Mouse (Mus musculus) limb, embryonic 11.5 days (tissue): ENCODE data around the gene Rnase10. TPM values are rescaled to one million over a fixed set of nuclear protein-coding genes. Genes with fewer than 3 reads are reported as not detected.

Experiments used
- ATAC-seq: fragments of 200-750 bp; cut with Nextera tagmentation; 2 replicates; pipeline ENCODE4 v1.8.0; 2017; ENCODE audit warnings: low read depth; ENCODE audit not compliant: insufficient number of reproducible peaks, low FRiP score, low TSS enrichment
- DNase-seq: peaks from one replicate; pipeline ENCODE4 v3.0.0-alpha.2; 2015; ENCODE audit warnings: low spot score
- H3K27ac ChIP-seq: fragments of 300-500 bp; sonication (generic); replicated peaks from 2 replicates; pipeline ENCODE4 v1.5.1; 2014; ENCODE audit warnings: low read depth, mild to moderate bottlenecking, low read length
- H3K27me3 ChIP-seq: fragments of 300-500 bp; sonication (generic); 2 replicates; pipeline ENCODE4 v1.6.1; 2014; ENCODE audit warnings: mild to moderate bottlenecking, low read length, mixed read lengths; ENCODE audit not compliant: control insufficient read depth, insufficient read depth
- H3K36me3 ChIP-seq: fragments of 300-500 bp; sonication (generic); 2 replicates; pipeline ENCODE4 v1.6.1; 2014; ENCODE audit warnings: mild to moderate bottlenecking, low read length, moderate library complexity, mixed read lengths; ENCODE audit not compliant: control insufficient read depth, insufficient read depth
- H3K4me1 ChIP-seq: fragments of 300-500 bp; sonication (generic); 2 replicates; pipeline ENCODE4 v1.6.1; 2014; ENCODE audit warnings: low read length, mixed read lengths; ENCODE audit not compliant: control insufficient read depth, insufficient read depth
- H3K4me2 ChIP-seq: fragments of 300-500 bp; sonication (generic); 2 replicates; pipeline ENCODE4 v1.6.1; 2014; ENCODE audit warnings: low read depth, mild to moderate bottlenecking, moderate library complexity; ENCODE audit not compliant: severe bottlenecking
- H3K4me3 ChIP-seq: fragments of 300-500 bp; sonication (generic); 2 replicates; pipeline ENCODE4 v1.5.1; 2014; ENCODE audit warnings: low read depth, low read length
- H3K9ac ChIP-seq: fragments of 300-500 bp; sonication (generic); 2 replicates; pipeline ENCODE4 v1.6.1; 2014; ENCODE audit warnings: mild to moderate bottlenecking, low read length
- H3K9me3 ChIP-seq: fragments of 300-500 bp; sonication (generic); 2 replicates; pipeline ENCODE4 v1.6.1; 2016; ENCODE audit warnings: low read length; ENCODE audit not compliant: control insufficient read depth
- WGBS: fragments of 180-500 bp; shearing (Covaris S2); extraction: QIAGEN DNeasy Blood & Tissue Kit; methylation state at CpG from one replicate; pipeline ENCODE4 v1.1.7; 2014; 5-methylcytosine and 5-hydroxymethylcytosine counted together
- polyA plus RNA-seq: library from polyadenylated mRNA; unstranded; fragments of >200 nt; fragmentation: Nextera tagmentation; extraction: Ambion mirVana; gene quantifications from 2 replicates; pipeline ENCODE4 v1.2.1, GENCODE M21; 2014

Rnase10 gene
- polyA plus RNA-seq, 1 experiment from 2014 or later, result not detected

DNA sequence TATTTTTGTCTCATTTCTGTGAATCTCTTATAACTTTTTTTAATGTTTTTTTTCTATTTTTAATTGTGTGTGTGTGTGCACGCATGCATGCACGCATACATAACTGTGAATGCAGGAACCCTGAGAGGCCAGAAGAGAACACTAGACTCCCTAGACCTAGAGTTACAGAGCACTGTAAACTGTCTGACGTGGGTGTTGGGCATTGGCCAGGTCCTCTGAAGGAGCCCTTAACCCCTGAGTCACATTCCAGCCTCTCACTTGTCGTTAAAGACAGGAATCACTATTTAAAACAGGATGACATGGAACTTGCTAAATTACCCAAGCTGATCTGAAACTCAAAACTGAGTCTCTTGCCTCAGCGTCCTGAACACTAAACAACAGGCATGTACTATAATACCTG lies 44.4 kb downstream of the Rnase10 start:
- no peak for ATAC-seq
- WGBS, result 62% methylated on average over 5 of the region's 5 CpGs
- no peak overlapping the region for H3K9ac ChIP-seq
- H3K27ac ChIP-seq, result no peak overlapping the region
- H3K27me3 ChIP-seq, result no peaks in the 10 kb centered on the region
- H3K9me3 ChIP-seq, result no peaks in the 10 kb centered on the region
- DNase-seq, result no peak
- no peak overlapping the region for H3K4me3 ChIP-seq
- H3K4me2 ChIP-seq, result no peak overlapping the region
- H3K4me1 ChIP-seq, result no peaks in the 10 kb centered on the region
- H3K36me3 ChIP-seq, result no peaks in the 10 kb centered on the region

DNA sequence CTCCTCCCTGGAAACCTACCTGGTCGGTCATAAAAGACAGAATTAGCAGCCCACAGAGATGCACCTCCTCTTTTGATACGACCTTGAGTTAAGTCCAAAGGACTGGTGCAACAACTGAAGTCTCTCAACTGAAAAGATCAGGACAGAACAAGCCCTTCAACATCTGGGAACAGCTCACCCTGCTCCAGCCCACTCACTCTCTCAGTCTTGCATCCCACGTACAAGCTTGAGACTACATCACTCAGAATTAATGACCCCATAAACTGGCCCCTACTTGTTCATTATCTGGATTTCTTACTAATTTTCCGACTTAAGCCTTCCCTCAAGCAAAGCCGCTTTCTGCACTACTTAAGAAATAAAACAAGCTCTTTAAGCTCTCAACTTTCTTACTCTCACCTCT lies 45.6 kb downstream of the Rnase10 start:
- Histone ChIP-seq H3K4me3 (no peak overlapping the region), H3K9me3 (no peaks in the 10 kb centered on the region), H3K4me1 (no peaks in the 10 kb centered on the region), H3K27me3 (no peaks in the 10 kb centered on the region), H3K4me2 (no peak overlapping the region), H3K27ac (no peak overlapping the region), H3K9ac (no peak overlapping the region), H3K36me3 (no peaks in the 10 kb centered on the region)
- DNase-seq (no peak), ATAC-seq (no peak)
- 57% methylated on average over 5 of the region's 5 CpGs for WGBS

DNA sequence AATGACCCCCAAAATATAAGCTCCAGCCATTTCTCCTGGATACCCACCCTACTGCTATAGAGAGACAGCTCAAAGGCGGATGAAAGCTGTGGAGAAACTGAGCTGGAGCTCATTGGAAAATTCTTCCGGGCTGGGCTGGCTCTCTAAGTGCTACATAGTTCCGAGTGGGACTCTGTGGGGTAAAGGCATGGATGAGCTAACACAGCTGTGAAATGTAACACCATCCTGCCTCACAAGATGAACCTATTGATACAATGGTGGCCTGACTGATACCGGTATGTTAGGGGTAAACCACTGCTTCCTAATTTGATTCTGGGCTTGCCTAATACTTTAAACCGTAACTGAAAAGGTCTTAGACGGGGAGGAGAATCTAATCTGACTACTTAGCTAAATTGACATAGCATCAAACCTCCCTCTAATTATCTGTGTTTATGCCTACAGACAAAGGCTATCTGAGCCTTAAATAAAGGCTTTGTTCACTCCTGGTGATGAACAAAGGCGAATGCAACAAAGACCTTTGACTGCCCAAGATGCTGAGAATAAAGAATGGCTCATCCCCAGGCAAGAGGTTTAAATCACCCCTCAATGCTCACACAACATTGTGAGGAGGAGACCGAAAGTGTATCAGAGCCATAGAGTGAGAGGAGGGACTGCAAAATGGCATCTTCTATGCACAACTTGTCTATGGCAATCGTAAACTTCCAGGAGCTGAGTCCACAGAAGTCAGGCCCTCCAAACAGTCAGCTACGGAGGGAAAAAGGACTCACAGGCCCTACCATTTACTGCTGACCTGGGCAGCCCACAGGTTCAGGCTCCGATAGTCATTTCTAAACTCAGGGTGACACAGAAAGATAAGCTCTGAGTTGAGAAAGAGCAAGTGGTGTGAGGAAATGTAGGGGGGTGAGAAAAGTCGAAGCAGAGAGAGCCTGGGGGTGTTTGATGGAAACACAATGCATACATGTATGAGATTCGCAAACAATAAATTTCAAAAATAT lies 47.0 kb downstream of the Rnase10 start:
- Histone ChIP-seq H3K4me3 (no peak overlapping the region), H3K4me2 (no peak overlapping the region), H3K9me3 (no peaks in the 10 kb centered on the region), H3K27ac (no peak overlapping the region), H3K9ac (no peak overlapping the region), H3K27me3 (no peaks in the 10 kb centered on the region), H3K36me3 (no peaks in the 10 kb centered on the region), H3K4me1 (no peaks in the 10 kb centered on the region)
- WGBS, result 81% methylated on average over 13 of the region's 13 CpGs
- DNase-seq, result no peak
- ATAC-seq, result no peak

DNA sequence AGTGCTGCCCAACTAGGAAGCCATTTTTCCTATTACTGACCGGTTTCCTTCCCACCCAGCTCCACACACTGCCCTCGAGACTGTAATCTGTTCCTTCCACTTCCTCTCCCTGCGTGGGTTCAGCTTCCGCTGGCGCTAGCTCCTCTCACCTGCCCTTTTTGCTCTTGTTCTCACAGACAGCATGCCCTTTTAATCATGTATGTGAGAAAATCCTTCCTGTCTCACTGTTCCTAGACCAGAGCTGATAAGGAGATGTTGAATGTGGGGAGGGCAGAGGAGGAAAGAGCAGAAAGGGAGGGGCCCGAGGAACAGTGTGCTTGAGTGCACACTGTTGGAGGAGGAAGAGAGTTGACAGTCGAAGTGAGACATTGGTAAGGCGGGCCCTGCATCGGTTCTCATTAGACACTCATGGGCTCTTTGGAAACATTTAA lies 49.9 kb downstream of the Rnase10 start, which contains the start of gene Rnase12:
Rnase12 (minus strand) TSS at position 261 of the 431 bp plus-strand sequence.
- Histone ChIP-seq H3K4me3 (no peak within 1 kb of the TSS), H3K4me2 (no peak within 1 kb of the TSS), H3K9ac (no peak within 1 kb of the TSS), H3K27ac (no peak within 1 kb of the TSS), H3K27me3 (no peaks in the 10 kb centered on the region), H3K36me3 (no peaks in the 10 kb centered on the region), H3K9me3 (no peaks in the 10 kb centered on the region), H3K4me1 (no peaks in the 10 kb centered on the region)
- WGBS, result 76% methylated on average over 9 of the region's 9 CpGs
- ATAC-seq (no peak), DNase-seq (no peak)

Other genes starting within 250 kb of the Rnase10 start
- gene Ttc5, start 222.2 kb upstream of the Rnase10 start, polyA plus RNA-seq, result 79.5 and 85.3 TPM in 2 replicates
- gene Ccnb1ip1, start 200.0 kb upstream of the Rnase10 start, polyA plus RNA-seq, result not detected in 2 replicates
- 71.6 and 79.9 TPM in 2 replicates for gene Parp2, start 199.9 kb upstream of the Rnase10 start, polyA plus RNA-seq
- 5.2 and 6.2 TPM in 2 replicates for gene Tep1, start 137.2 kb upstream of the Rnase10 start, polyA plus RNA-seq
- 0.08 TPM in 1 of 2 replicates, not detected in the other for gene Klhl33, start 110.2 kb upstream of the Rnase10 start, polyA plus RNA-seq
- gene Osgep, start 82.9 kb upstream of the Rnase10 start, polyA plus RNA-seq, result 173 and 186 TPM in 2 replicates
- 447 and 466 TPM in 2 replicates for gene Apex1, start 82.8 kb upstream of the Rnase10 start, polyA plus RNA-seq
- 47.3 and 52.8 TPM in 2 replicates for gene Pip4p1, start 76.9 kb upstream of the Rnase10 start, polyA plus RNA-seq
- gene Pnp, start 76.7 kb upstream of the Rnase10 start, polyA plus RNA-seq, result 78.4 and 86.1 TPM in 2 replicates
- not detected in 2 replicates for gene Gm49342, start 63.2 kb upstream of the Rnase10 start, polyA plus RNA-seq
- gene Pnp2, start 51.8 kb upstream of the Rnase10 start, polyA plus RNA-seq, result 0.34 and 0.84 TPM in 2 replicates
- gene Rnase9, start 34.1 kb downstream of the Rnase10 start, polyA plus RNA-seq, result not detected in 2 replicates
- gene Rnase11, start 42.4 kb downstream of the Rnase10 start, polyA plus RNA-seq, result not detected in 2 replicates
- not detected in 2 replicates for gene Rnase12, start 49.9 kb downstream of the Rnase10 start, polyA plus RNA-seq
- gene Olfr750, start 66.7 kb downstream of the Rnase10 start, polyA plus RNA-seq, result not detected in 2 replicates
- gene Rnase4, start 83.3 kb downstream of the Rnase10 start, polyA plus RNA-seq, result 7.1 and 8.8 TPM in 2 replicates
- 1.9 and 2.2 TPM in 2 replicates for gene Ang, start 83.4 kb downstream of the Rnase10 start, polyA plus RNA-seq
- gene Eddm3b, start 106.7 kb downstream of the Rnase10 start, polyA plus RNA-seq, result not detected in 2 replicates
- gene Rnase6, start 116.2 kb downstream of the Rnase10 start, polyA plus RNA-seq, result 0.20 and 0.41 TPM in 2 replicates
- 0.20 TPM in 1 of 2 replicates, not detected in the other for gene Rnase1, start 139.0 kb downstream of the Rnase10 start, polyA plus RNA-seq
- not detected in 2 replicates for gene Rnase2b, start 154.5 kb downstream of the Rnase10 start, polyA plus RNA-seq
- gene Ang2, start 191.4 kb downstream of the Rnase10 start, polyA plus RNA-seq, result not detected in 2 replicates
- gene Ear14, start 195.6 kb downstream of the Rnase10 start, polyA plus RNA-seq, result not detected in 2 replicates
- gene Rnase2a, start 248.4 kb downstream of the Rnase10 start, polyA plus RNA-seq, result not detected in 2 replicates